Mouse (Mus musculus) adrenal gland, postnatal 25 days (tissue): ENCODE results near the gene Ptpru. TPM values are rescaled to one million over a fixed set of nuclear protein-coding genes. Genes with fewer than 3 reads are reported as not detected.

Experiments
- DNase-seq: peaks from one replicate; pipeline ENCODE4 v3.0.0; 2021; ENCODE audit warnings: mixed read lengths
- long read RNA-seq: library from polyadenylated mRNA; stranded (forward); transcript quantifications from one replicate; pipeline ENCODE4 v2.0.0, GENCODE M21; 2021
- total RNA-seq: library from RNA; stranded (reverse); gene quantifications from 2 replicates; pipeline ENCODE4 v1.2.3, GENCODE M21; 2021

Ptpru gene
- 44.5 and 46.1 TPM in 2 replicates for total RNA-seq
- long read RNA-seq, full-length matches to known transcripts: 1 of 26 reads
- long read RNA-seq, partial matches to known transcripts: 18 of 26 reads
- long read RNA-seq, other reads (novel, unspliced or antisense): 7 of 26 reads

DNA sequence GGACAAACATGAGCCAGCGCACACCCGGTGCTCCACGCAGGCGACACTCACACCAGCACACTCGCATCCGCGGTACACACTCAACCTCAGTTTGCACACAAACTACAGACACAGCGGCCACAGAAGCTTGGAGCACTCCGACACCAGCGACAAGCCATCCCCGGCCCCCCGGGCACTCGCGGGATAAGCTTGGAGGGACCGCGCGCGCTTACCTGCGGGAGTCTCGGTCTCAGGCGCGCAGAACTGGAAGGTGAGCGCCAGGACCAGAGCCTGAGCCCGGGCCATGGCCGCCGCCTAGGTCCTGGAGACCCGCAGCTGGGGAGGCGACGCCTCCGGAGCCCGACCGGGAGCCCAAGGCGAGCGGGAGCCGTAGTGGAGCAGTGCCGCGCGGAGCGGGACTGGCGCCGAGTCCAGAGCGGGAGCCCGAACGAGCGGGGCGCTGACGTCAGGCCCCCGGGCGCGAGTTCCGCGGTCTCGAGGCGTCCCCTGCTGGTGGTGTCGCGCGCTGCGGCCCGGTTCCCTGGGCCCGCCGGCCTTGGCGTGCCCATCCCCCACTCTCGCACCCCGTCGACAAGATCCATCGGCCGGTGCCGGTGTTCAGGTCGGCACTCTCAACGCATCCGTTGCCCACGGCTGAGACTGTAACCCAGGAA lies at the start of gene Ptpru:
Gene Ptpru (minus strand): TSS at position 417 of the 653 bp plus-strand sequence.
- DNase-seq: peak; percentile 95

DNA sequence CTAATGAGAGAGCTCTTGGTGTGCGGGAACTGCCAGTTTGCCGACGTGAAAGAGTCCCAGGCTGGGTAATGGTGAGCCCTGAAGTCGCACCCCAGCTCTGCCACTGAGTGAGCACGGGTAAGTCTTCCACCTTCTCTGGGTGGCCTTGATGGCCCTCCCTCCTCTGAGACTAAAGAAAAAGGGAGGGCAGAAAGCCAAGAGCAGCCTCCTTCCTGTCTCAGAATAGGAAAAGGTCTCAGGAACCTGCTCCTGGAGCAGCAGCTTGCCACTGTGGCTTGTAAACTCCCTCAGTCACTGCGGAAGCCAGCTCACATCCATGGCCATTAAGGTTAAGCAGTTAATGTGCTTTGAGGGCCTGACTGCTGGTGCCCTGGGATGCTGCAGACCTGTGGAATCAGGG lies 47.3 kb upstream of the Ptpru start:
- no peak for DNase-seq

DNA sequence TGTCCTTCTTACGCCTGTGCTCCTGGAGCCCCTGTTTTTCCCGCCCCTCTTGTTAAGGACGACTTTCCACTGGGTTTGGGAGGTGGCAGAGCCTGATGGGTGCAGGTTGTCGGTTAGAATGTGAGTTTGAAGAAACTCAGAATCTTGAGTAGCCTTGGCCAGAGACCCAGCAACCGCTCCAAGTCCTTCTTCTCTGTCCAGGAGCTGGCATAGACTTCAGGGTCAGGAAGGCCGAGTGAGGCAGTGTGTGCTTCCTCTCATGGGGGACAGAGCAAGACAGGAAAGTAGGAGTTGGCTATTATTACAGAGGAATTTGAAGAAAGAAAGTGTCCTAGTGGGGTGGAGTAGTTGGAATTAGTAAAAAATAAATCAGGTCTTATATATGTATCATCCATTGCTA lies 45.5 kb upstream of the Ptpru start:
- no peak for DNase-seq

DNA sequence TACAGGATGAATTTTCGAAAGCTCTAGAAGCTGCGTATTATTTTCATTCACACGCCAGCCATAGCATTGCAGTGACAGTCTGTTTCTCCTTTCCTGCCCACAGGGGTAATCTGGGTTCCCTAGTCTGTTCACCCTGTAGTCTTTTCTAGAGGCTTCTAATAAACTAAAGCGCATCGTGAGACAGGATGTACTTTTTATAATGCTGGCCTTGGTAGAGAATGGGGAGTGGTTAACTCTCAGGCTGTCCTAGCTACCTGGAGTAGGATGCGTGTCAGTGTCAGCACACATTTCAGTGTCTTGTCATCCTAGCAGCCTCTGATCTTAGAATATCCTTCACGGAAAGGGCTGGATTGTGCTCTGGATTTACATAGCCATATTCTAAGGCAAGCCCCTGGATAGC lies 43.2 kb upstream of the Ptpru start:
- DNase-seq: no peak

DNA sequence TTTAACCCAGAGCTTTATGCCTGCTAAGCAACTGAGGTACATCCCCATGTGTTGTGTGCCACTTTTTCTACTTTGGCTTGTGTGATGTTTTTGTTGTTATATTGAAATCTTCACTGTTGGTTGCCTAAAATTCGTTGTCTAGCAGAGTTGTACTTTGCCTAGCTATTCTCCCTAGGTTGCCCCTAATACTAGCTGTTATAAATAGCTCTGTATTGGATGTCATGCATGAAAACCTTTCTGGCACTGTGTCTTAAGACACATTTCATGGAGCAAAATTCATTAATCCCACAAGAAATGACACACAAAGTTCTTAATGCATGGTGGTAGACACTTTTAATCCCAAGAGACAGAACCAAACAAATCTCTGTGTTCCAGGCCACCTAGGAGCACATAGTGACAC lies 41.6 kb upstream of the Ptpru start:
- no peak for DNase-seq

DNA sequence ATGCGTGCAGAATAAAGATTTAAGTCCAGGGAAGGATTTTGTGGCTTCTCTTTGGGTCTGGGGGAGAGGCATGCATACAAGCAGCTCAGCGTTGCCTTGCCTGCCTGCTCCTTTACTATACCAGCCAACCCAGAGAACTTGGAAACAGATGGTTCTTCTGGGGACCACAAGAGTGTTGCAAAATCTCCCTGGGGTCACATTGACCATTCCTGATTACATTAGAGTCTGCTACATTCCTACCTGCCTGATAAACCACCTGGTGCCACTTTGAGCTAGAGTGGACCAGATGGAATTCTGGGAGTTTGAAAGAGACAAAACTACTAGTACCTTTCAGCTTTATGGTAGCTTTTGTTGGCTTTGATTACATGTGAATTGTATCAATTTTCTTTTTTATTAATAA lies 38.7 kb upstream of the Ptpru start:
- no peak for DNase-seq

DNA sequence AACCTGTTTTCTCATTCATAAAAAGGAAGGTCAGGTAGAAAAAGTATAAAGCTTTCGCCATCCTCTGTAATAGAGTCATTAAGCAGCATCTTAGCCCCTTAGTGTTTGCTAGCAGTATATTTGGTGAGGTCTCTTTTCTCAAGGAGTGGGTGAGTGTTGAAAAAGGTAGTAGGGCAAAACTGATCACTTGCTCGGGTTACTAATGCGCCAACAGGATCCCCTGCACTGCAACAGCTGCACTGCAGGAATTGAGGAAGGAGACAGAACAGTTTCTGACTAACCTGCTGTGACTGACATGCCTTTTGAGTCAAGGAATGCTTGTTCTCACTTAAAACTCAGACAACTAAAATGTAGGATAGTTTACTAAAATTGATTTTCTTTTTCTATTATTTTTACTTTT lies 37.2 kb upstream of the Ptpru start:
- no peak for DNase-seq

DNA sequence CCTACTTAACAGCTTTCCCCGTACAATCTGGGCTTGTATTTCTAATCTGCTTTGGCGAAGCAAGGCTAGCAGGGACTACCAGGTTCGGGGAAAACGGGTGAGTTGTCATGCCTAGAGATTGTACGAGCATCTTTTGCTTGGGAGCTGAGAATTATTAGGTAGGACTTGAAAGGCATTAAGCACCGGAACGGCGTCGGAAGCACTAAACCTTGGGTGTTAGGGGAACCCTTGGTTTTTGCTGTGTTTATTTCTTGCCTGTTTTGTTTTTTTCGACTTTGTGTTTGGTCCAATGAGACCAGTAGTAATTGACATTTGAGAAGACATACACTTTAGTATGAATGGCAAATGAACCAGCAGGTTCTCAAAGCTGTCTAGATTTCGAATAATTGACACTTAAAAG lies 36.5 kb upstream of the Ptpru start:
- DNase-seq: no peak

DNA sequence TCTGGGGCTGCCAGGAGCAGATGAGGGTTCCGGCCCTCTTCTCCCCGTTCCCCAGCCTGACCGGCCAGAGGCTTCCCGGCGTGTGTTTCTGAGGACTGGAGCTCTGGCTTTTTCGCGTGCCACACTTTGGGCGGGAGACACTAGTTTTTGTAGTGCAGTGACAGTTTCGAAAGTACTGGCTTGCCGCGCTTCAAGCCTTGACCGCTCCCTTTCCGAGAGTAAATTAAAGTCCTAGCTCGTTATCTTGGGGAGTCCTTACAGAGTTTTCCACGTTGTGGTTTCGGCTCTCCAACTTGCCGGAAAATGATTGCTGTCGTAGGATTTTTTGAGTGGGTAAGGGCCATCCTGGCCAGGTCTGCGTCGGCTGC lies 36.1 kb upstream of the Ptpru start:
- DNase-seq: no peak

DNA sequence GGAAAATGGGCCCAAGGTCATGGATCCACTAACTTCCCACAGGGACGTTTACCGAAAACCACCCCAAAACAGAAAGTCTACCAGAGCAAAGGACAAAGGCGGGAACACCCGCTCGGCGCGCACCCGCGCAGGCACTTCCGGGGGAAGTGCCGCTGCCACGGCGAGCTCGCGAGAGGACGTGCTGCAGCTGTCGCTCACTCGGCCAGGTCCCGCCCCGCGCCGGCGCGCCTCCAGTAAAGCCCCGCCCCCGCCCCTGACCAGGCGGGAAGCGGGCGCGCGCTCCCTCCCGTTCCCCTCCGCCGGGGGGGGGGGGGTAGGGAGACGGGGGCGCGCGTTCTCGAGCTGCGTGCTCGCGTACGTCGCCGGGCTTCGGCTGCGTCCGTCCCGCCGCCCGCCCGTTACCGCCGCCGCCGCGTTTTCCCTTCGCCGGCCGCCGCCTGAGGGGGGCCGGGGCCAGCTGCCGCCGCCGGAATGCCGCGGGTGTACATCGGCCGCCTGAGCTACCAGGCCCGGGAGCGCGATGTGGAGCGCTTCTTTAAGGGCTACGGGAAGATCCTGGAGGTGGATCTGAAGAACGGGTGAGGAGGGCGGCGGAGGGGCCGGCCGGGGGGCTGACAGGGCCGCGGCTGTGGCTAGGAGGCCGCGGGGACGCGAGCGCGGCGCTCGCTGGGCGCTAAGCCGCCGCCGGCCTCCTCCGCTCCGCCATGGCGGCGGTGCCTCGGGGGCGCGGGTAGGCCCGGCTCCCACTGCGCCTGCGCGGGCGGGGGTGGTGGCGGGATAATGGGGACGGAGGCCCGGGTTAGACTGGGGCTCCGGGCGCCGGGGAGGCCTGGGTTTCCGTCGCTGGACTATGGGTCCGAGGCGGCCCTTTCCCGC lies 35.4 kb upstream of the Ptpru start, which contains the start of gene Srsf4:
Gene Srsf4 (plus strand): TSS at position 325 of the 876 bp plus-strand sequence.
- peak; percentile 95 for DNase-seq

DNA sequence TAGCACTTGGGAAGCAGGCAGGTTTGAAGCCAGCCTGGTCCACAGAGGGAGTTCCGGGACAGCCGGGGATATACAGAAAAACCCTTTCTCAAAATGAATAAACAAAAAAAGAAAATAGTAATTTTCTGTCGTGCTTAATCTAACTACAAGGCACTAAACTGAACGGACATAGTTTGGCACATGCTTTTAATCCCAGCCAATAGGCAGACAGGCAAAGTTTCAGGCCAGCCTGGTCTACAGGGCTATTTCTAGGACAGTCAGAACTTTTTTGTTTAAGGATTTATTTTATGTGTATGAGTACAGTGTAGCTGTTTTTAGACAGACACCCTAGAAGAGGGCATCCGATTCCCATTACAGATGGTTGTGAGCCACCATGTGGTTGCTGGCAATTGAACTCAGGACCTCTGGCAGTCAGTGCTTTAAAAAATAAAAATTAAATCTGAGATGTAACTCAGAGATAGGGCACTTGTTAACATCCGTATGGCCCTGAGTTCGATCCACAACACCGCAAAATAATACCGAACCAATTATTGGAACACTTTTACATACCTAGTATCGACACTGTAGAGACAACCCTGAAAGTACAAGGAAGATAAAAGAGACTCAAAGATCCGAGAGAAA lies 34.7 kb upstream of the Ptpru start:
- DNase-seq: no peak

DNA sequence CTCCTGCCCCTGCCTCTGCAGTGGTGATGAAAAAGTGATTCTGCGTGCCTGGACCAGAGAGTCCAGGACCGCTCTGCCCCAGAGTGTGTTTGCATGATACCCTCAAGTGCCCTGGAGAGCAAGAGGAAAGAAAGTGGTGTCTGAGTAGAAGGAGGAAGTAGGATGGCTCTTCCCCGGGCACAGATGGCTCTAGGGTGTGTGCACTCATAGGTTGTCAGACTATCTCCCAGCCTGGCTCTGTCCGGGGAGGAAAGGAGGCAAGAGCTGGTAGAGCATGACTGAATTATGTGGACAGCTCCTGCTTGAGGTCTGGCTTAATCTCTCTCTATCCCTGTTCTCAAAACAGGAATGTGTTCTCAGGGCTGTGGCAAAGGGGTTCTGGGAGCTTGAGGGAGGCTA lies 23.3 kb upstream of the Ptpru start:
- no peak for DNase-seq

DNA sequence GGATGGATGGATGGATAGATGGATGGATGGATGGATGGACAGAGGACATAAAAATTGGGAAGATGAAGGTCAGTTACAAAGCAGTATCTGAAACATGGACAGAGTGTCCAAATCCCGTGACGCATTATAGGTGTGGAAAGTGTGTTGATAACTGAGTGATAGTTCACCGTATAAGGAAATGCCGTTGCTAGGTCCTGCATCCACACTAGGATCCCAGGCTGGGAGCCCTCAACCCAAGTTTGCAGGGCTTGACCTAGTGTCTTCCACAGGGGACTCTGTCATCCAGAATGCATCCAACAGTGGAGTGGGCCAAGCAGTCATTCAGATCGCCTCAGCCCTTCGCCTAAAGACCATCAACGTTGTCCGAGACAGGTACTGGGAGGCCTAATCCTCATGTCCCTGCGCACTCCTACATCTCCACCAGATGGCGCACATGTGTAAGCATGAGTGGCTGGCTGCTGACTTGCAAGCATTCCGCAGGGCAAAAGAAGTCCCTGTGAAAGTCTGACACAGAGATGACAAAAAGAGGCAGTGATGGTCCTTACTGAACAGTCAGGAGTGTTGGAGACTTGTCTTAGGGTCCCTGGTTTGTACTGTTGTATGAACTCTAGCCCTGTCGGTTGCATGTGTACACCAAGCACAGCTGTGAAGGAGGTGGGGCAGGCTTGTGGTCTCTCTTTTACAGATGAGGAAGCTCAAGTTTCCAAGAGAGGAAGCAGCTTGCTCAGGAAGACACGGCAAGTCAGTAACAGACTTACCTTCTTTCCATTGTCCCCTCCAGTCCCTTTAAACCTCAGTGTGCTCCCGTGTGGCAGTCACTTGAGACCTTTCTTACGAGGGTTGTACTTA lies 22.6 kb upstream of the Ptpru start:
- DNase-seq: peak; percentile 74

DNA sequence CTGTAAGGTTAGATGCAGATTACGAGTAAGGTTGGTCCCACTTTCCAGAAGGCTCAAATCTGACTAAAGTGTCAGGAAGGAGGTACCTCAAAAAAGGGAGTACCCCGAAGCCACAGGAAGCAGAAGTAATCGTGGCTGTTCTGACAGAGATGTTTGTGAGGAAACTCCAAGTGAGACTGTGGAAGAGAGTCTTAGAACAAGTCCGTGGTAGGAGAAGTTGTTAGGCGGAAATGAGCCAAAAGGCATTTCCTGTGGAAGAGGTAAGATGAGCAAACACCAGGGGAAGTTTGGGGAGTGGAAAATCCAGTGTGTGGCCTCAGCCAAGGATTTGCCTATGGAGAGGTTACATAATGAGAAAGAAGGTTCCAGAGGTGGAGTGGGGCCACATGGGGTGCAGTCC lies 16.9 kb upstream of the Ptpru start:
- DNase-seq: no peak

DNA sequence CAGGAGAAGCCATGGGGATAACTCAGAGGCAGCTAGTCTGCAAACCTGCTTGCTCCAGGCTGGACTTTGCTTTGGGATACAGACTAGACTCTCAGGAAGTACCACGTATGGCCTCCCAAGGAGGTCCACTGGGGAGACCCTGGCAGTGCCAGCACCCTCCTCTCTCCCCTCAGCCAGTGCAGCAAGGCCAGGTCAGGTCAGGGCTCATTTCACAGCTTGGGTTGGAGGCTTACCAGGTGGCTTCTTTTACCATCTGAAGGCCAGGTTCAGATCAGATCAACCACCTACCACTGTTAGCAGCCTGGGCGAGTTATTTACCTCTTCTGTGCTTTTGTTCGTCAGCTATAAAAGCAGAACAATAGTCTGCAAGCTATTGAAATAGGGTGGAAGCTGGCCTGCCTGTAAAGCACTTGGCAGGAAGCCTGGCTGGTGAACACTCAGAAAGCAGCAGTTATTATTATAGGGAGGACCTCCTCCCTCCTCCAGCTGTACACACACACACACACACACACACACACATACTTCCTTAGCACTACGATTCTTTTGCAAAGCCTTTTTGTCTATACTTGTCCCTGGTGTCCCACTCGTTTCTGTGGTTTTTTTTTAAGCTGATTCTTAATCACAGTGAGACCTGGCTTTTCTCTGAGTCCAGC lies 12.0 kb upstream of the Ptpru start:
- no peak for DNase-seq

DNA sequence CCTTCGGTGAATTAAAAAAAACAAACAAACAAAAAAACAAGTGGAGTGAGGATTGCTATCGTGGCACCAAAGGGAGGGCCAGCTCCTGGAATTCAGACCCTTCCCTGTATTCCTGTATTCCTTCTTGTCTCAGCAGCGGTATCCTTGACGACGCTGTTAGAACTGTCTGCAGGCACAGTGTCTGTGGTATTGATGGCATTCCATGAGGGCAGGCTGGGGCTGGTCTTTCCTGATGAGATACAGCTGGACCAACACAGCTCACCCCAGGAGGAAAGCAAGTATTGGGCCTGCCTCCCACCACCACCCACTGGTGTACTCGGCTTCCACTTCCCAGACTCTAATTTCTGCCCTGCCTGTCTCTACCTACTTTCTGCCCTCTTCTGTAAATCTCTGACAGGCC lies 10.0 kb upstream of the Ptpru start:
- no peak for DNase-seq

DNA sequence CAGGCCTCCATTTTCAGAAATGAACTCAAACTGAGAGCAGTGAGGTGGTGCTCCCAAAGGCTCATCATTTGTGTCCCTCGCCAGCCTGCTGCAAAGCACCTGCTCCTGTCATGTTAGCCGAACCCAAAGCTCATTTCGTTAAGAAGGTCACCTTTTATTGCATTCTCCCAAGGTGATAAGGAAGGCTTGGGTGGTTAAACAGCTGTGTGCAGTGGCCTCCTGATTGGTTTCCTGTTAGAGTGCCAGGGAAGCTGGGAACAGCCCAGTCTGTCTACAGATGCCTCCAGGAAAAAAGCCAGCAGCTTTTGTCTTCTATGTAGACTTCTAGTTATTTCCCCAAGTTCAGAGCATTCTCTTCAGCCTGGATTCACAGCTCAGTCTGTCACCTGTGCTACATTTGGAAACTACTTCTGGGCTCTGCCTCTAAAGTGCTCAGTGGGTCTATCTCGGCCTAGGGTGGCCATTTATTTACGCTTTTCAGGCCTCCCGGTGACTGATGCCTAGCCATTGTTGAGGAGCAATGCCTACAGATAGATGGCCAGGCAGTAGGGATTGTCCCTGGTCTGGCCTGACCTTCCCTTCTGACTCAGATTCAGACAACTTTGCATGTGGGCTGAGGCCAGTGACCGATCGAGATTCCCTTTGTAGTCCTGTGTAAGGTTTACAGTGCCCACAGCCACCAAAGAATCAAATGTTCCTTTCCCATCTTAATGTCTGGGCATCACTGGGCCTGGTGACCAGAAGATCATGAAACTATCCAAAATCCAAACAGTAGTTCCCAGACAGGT lies 8.1 kb upstream of the Ptpru start:
- DNase-seq: no peak

DNA sequence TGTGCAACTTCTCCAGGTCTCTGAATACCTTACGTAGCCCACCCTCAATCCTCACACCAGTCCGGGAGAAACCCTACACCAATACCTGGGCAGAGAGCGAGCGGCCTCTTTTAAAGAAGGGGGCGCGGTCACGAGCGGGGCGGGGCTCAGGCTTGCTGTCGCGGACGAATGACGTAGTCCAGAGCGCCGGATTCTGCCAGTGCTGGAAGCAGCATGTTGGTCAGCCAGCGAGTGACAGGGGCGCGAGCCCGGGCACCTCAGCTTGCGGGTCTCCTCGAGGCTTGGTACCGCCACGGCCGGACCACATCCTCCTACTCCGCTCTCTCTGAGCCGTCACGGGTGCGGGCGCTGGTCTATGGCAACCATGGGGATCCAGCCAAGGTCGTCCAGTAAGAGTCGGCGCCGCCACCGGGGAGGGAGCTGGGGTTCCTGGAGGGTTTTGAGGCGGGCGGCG lies 5.2 kb upstream of the Ptpru start, which contains the start of gene Mecr:
Gene Mecr (plus strand): TSS at position 181 of the 454 bp plus-strand sequence.
- DNase-seq: peak; percentile 93

DNA sequence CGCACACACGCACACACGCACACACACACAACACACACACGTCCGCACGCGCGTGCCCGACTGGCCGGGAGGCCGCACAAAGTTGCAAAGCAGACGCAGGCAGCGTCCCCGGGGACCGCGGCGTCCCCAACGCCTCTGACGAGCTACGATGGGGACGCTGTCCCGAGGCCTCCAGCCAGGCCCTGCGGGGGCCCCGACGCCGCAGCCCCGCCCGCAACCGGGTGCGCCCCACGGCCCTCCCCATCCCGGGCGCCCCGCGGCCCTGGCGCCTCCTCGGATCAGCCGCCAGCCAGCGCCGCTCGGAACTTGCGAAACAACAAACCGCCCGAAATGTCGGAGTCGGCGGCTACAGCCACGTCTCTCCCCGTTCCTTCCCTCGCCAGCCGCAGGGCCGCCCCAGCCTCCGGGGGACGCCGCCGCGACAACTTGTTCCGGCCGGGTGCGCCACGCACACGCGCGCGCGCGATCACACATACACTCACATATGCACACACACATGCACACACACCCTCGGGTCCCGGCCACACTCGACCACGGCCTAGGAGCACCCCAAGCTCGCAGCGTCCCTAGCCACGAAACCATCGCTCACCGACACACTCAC lies 1.1 kb downstream of the Ptpru start:
- DNase-seq: peak; percentile 61

DNA sequence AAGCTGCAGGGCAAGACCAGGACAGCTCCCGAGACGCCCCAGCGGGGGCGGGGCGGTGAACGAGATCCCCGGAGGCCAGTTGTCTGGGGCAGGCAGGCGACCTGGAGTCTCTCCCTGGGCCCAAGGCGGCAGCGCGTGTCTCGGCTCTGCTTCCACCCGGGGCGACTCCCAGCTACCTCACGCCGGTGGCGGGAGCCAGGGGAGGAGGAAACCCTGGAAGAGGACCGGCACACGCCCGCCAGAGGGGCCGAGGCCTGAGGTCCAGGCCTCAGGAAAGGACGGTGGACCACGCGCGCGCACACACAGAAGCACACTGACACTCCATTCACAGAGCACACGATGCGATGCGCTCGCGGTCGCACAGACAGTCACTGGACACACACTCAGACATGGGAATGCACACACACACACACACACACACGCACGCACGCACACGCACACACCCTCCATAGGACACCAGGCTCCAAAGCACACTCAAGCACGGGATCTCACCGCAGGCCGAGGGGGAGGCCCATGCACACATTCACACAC lies 1.7 kb downstream of the Ptpru start:
- peak; percentile 63 for DNase-seq
